Mouse (Mus musculus): Measurements from ENCODE around the gene Lgals4. TPM values are rescaled to one million over a fixed set of nuclear protein-coding genes. Genes with fewer than 3 reads are reported as not detected.

Gene Lgals4
- polyA plus RNA-seq, 1 experiment from 2014 or later: 4.8 TPM

GRCm38 (mm10) chr7:28870901-28871664 is 37.4 kb downstream of the Lgals4 start:
- H3K27ac ChIP-seq (replicated peaks in 1 of 2; ENCODE audit: control insufficient read depth in 1 of 2, insufficient read depth in 1 of 2, low read depth in 2 of 2, low read length in 2 of 2): no peak overlapping the region
- H3K36me3 ChIP-seq (ENCODE audit: control insufficient read depth, insufficient read depth, low read length): no peaks in the 10 kb centered on the region
- H3K27me3 ChIP-seq (ENCODE audit: control insufficient read depth, insufficient read depth, low read length): no peaks in the 10 kb centered on the region
- 78% methylated on average over 24 of the region's 24 CpGs for WGBS
- no peak overlapping the region for H3K4me2 ChIP-seq (ENCODE audit: low read length)
- ATAC-seq (ENCODE audit: insufficient number of reproducible peaks, insufficient read depth, low FRiP score, low read depth): no peak
- no peak overlapping the region for H3K9ac ChIP-seq (ENCODE audit: low read length)
- H3K4me1 ChIP-seq (ENCODE audit: control insufficient read depth in 2 of 2, insufficient read depth in 2 of 2, low read length in 2 of 2): peaks cover 3 to 6% of the 10 kb centered on the region in 2 experiments; a peak in 2 of 4 replicates
- no peaks in the 10 kb centered on the region for H3K9me3 ChIP-seq (ENCODE audit: control insufficient read depth, low read length)
- H3K4me3 ChIP-seq (ENCODE audit: control insufficient read depth in 1 of 2, insufficient read depth in 1 of 2, low read depth in 1 of 2, low read length in 2 of 2): no peak overlapping the region

GRCm38 (mm10) chr7:28874565-28874964 is 40.9 kb downstream of the Lgals4 start:
- Histone ChIP-seq H3K4me3 (ENCODE audit: control insufficient read depth in 1 of 2, insufficient read depth in 1 of 2, low read depth in 1 of 2, low read length in 2 of 2) (no peak overlapping the region), H3K36me3 (ENCODE audit: control insufficient read depth, insufficient read depth, low read length) (no peaks in the 10 kb centered on the region), H3K27me3 (ENCODE audit: control insufficient read depth, insufficient read depth, low read length) (no peaks in the 10 kb centered on the region), H3K9me3 (ENCODE audit: control insufficient read depth, low read length) (no peaks in the 10 kb centered on the region), H3K4me1 (ENCODE audit: control insufficient read depth in 2 of 2, insufficient read depth in 2 of 2, low read length in 2 of 2) (no peaks in the 10 kb centered on the region), H3K27ac (replicated peaks in 1 of 2; ENCODE audit: control insufficient read depth in 1 of 2, insufficient read depth in 1 of 2, low read depth in 2 of 2, low read length in 2 of 2) (no peak overlapping the region), H3K9ac (ENCODE audit: low read length) (no peak overlapping the region), H3K4me2 (ENCODE audit: low read length) (no peak overlapping the region)
- ATAC-seq (ENCODE audit: insufficient number of reproducible peaks, insufficient read depth, low FRiP score, low read depth): no peak
- 41% methylated on average over 2 of the region's 2 CpGs for WGBS

GRCm38 (mm10) chr7:28876099-28876498 is 42.4 kb downstream of the Lgals4 start:
- 69% methylated on average over 4 of the region's 4 CpGs for WGBS
- H3K27ac ChIP-seq (replicated peaks in 1 of 2; ENCODE audit: control insufficient read depth in 1 of 2, insufficient read depth in 1 of 2, low read depth in 2 of 2, low read length in 2 of 2): no peak overlapping the region
- H3K9ac ChIP-seq (ENCODE audit: low read length): no peak overlapping the region
- no peak overlapping the region for H3K4me2 ChIP-seq (ENCODE audit: low read length)
- no peaks in the 10 kb centered on the region for H3K9me3 ChIP-seq (ENCODE audit: control insufficient read depth, low read length)
- no peak overlapping the region for H3K4me3 ChIP-seq (ENCODE audit: control insufficient read depth in 1 of 2, insufficient read depth in 1 of 2, low read depth in 1 of 2, low read length in 2 of 2)
- no peaks in the 10 kb centered on the region for H3K36me3 ChIP-seq (ENCODE audit: control insufficient read depth, insufficient read depth, low read length)
- H3K27me3 ChIP-seq (ENCODE audit: control insufficient read depth, insufficient read depth, low read length): no peaks in the 10 kb centered on the region
- ATAC-seq (ENCODE audit: insufficient number of reproducible peaks, insufficient read depth, low FRiP score, low read depth): no peak
- H3K4me1 ChIP-seq (ENCODE audit: control insufficient read depth in 2 of 2, insufficient read depth in 2 of 2, low read length in 2 of 2): no peaks in the 10 kb centered on the region

- H3K36me3 ChIP-seq (ENCODE audit: control insufficient read depth, insufficient read depth, low read length): no peaks in the 10 kb centered on the region
- no peak overlapping the region for H3K4me2 ChIP-seq (ENCODE audit: low read length)
- no peaks in the 10 kb centered on the region for H3K9me3 ChIP-seq (ENCODE audit: control insufficient read depth, low read length)
- H3K9ac ChIP-seq (ENCODE audit: low read length): no peak overlapping the region
- H3K4me3 ChIP-seq (ENCODE audit: control insufficient read depth in 1 of 2, insufficient read depth in 1 of 2, low read depth in 1 of 2, low read length in 2 of 2): no peak overlapping the region
- 66% methylated on average over 7 of the region's 7 CpGs for WGBS
- H3K27ac ChIP-seq (replicated peaks in 1 of 2; ENCODE audit: control insufficient read depth in 1 of 2, insufficient read depth in 1 of 2, low read depth in 2 of 2, low read length in 2 of 2): no peak overlapping the region
- no peaks in the 10 kb centered on the region; a peak in 1 of 4 replicates for H3K4me1 ChIP-seq (ENCODE audit: control insufficient read depth in 2 of 2, insufficient read depth in 2 of 2, low read length in 2 of 2)
- no peaks in the 10 kb centered on the region for H3K27me3 ChIP-seq (ENCODE audit: control insufficient read depth, insufficient read depth, low read length)
- no peak for ATAC-seq (ENCODE audit: insufficient number of reproducible peaks, insufficient read depth, low FRiP score, low read depth)
Measured at GRCm38 (mm10) chr7:28877155-28877554, 43.5 kb downstream of the Lgals4 start.

GRCm38 (mm10) chr7:28877856-28878255 is 44.2 kb downstream of the Lgals4 start:
- 80% methylated on average over 4 of the region's 4 CpGs for WGBS
- H3K4me3 ChIP-seq (ENCODE audit: control insufficient read depth in 1 of 2, insufficient read depth in 1 of 2, low read depth in 1 of 2, low read length in 2 of 2): no peak overlapping the region
- H3K27me3 ChIP-seq (ENCODE audit: control insufficient read depth, insufficient read depth, low read length): no peaks in the 10 kb centered on the region
- no peak overlapping the region for H3K27ac ChIP-seq (replicated peaks in 1 of 2; ENCODE audit: control insufficient read depth in 1 of 2, insufficient read depth in 1 of 2, low read depth in 2 of 2, low read length in 2 of 2)
- no peaks in the 10 kb centered on the region for H3K9me3 ChIP-seq (ENCODE audit: control insufficient read depth, low read length)
- H3K4me2 ChIP-seq (ENCODE audit: low read length): no peak overlapping the region
- H3K36me3 ChIP-seq (ENCODE audit: control insufficient read depth, insufficient read depth, low read length): no peaks in the 10 kb centered on the region
- ATAC-seq (ENCODE audit: insufficient number of reproducible peaks, insufficient read depth, low FRiP score, low read depth): no peak
- H3K9ac ChIP-seq (ENCODE audit: low read length): no peak overlapping the region
- no peaks in the 10 kb centered on the region; a peak in 1 of 4 replicates for H3K4me1 ChIP-seq (ENCODE audit: control insufficient read depth in 2 of 2, insufficient read depth in 2 of 2, low read length in 2 of 2)

GRCm38 (mm10) chr7:28879606-28880005 is 46.0 kb downstream of the Lgals4 start:
- Histone ChIP-seq H3K9me3 (ENCODE audit: control insufficient read depth, low read length) (no peaks in the 10 kb centered on the region), H3K4me1 (ENCODE audit: control insufficient read depth in 2 of 2, insufficient read depth in 2 of 2, low read length in 2 of 2) (no peaks in the 10 kb centered on the region; a peak in 1 of 4 replicates), H3K27me3 (ENCODE audit: control insufficient read depth, insufficient read depth, low read length) (no peaks in the 10 kb centered on the region), H3K36me3 (ENCODE audit: control insufficient read depth, insufficient read depth, low read length) (no peaks in the 10 kb centered on the region), H3K4me2 (ENCODE audit: low read length) (no peak overlapping the region), H3K27ac (replicated peaks in 1 of 2; ENCODE audit: control insufficient read depth in 1 of 2, insufficient read depth in 1 of 2, low read depth in 2 of 2, low read length in 2 of 2) (no peak overlapping the region), H3K9ac (ENCODE audit: low read length) (no peak overlapping the region), H3K4me3 (ENCODE audit: control insufficient read depth in 1 of 2, insufficient read depth in 1 of 2, low read depth in 1 of 2, low read length in 2 of 2) (no peak overlapping the region)
- ATAC-seq (ENCODE audit: insufficient number of reproducible peaks, insufficient read depth, low FRiP score, low read depth): no peak
- 70% methylated on average over 7 of the region's 7 CpGs for WGBS

GRCm38 (mm10) chr7:28880554-28880953 is 46.9 kb downstream of the Lgals4 start:
- Histone ChIP-seq H3K9me3 (ENCODE audit: control insufficient read depth, low read length) (no peaks in the 10 kb centered on the region), H3K4me3 (ENCODE audit: control insufficient read depth in 1 of 2, insufficient read depth in 1 of 2, low read depth in 1 of 2, low read length in 2 of 2) (no peak overlapping the region), H3K4me2 (ENCODE audit: low read length) (no peak overlapping the region), H3K27ac (replicated peaks in 1 of 2; ENCODE audit: control insufficient read depth in 1 of 2, insufficient read depth in 1 of 2, low read depth in 2 of 2, low read length in 2 of 2) (no peak overlapping the region), H3K27me3 (ENCODE audit: control insufficient read depth, insufficient read depth, low read length) (no peaks in the 10 kb centered on the region), H3K4me1 (ENCODE audit: control insufficient read depth in 2 of 2, insufficient read depth in 2 of 2, low read length in 2 of 2) (no peaks in the 10 kb centered on the region; a peak in 1 of 4 replicates), H3K9ac (ENCODE audit: low read length) (no peak overlapping the region), H3K36me3 (ENCODE audit: control insufficient read depth, insufficient read depth, low read length) (no peaks in the 10 kb centered on the region)
- 69% methylated on average over 10 of the region's 10 CpGs for WGBS
- no peak for ATAC-seq (ENCODE audit: insufficient number of reproducible peaks, insufficient read depth, low FRiP score, low read depth)

- Histone ChIP-seq H3K9ac (ENCODE audit: low read length) (no peak within 1 kb of the TSS), H3K4me1 (ENCODE audit: control insufficient read depth in 2 of 2, insufficient read depth in 2 of 2, low read length in 2 of 2) (no peaks in the 10 kb centered on the region; a peak in 1 of 4 replicates), H3K4me2 (ENCODE audit: low read length) (no peak within 1 kb of the TSS), H3K9me3 (ENCODE audit: control insufficient read depth, low read length) (no peaks in the 10 kb centered on the region), H3K36me3 (ENCODE audit: control insufficient read depth, insufficient read depth, low read length) (no peaks in the 10 kb centered on the region), H3K27ac (replicated peaks in 1 of 2; ENCODE audit: control insufficient read depth in 1 of 2, insufficient read depth in 1 of 2, low read depth in 2 of 2, low read length in 2 of 2) (no peak within 1 kb of the TSS), H3K4me3 (ENCODE audit: control insufficient read depth in 1 of 2, insufficient read depth in 1 of 2, low read depth in 1 of 2, low read length in 2 of 2) (no peak within 1 kb of the TSS), H3K27me3 (ENCODE audit: control insufficient read depth, insufficient read depth, low read length) (no peaks in the 10 kb centered on the region)
- 36% methylated on average over 13 of the region's 13 CpGs for WGBS
- ATAC-seq (ENCODE audit: insufficient number of reproducible peaks, insufficient read depth, low FRiP score, low read depth): no peak
Measured at GRCm38 (mm10) chr7:28881199-28881598, 47.5 kb downstream of the Lgals4 start, which contains the start of gene Capn12. Capn12 (plus strand) TSS chr7:28881422.

All from heart, embryonic 14.5 days (tissue).